Mouse (Mus musculus) liver, adult 2 months (tissue): ENCODE measurements around the gene Mtfr1l. TPM values are rescaled to one million over a fixed set of nuclear protein-coding genes. Genes with fewer than 3 reads are reported as not detected.

Source experiments
- DNase-seq: peaks from one replicate; pipeline ENCODE4 v3.0.0-alpha.2; 2011; ENCODE audit warnings: low read depth, low spot score; ENCODE audit errors: extremely low read depth
- H3K27ac ChIP-seq: fragments of 200-500 bp; replicated peaks from 2 replicates; pipeline ENCODE4 v1.5.1; 2012; ENCODE audit warnings: low read depth, mild to moderate bottlenecking, control low read depth, inconsistent platforms, low read length; ENCODE audit not compliant: insufficient read depth
- H3K27me3 ChIP-seq: fragments of 200-500 bp; 2 replicates; pipeline ENCODE4 v1.6.1; 2012; ENCODE audit warnings: mild to moderate bottlenecking, moderate library complexity, low read length, inconsistent platforms; ENCODE audit not compliant: control insufficient read depth, insufficient read depth
- H3K36me3 ChIP-seq: fragments of 200-500 bp; 2 replicates; pipeline ENCODE4 v1.6.1; 2012; ENCODE audit warnings: low read length, inconsistent platforms; ENCODE audit not compliant: control insufficient read depth, insufficient read depth
- H3K4me1 ChIP-seq: fragments of 200-500 bp; 2 replicates; pipeline ENCODE4 v1.6.1; 2011; ENCODE audit warnings: low read length; ENCODE audit not compliant: control insufficient read depth, insufficient read depth
- H3K4me3 ChIP-seq: fragments of 200-500 bp; 2 replicates; pipeline ENCODE4 v1.5.1; 2011; ENCODE audit warnings: low read depth, mild to moderate bottlenecking, control low read depth, low read length, moderate library complexity; ENCODE audit not compliant: insufficient read depth
- H3K79me2 ChIP-seq: fragments of 200-500 bp; 2 replicates; pipeline ENCODE4 v1.6.1; 2012; ENCODE audit warnings: inconsistent platforms, mild to moderate bottlenecking, low read length, moderate library complexity; ENCODE audit not compliant: control insufficient read depth, insufficient read depth
- H3K9ac ChIP-seq: fragments of 200-500 bp; 2 replicates; pipeline ENCODE4 v1.6.1; 2012; ENCODE audit warnings: low read depth, mild to moderate bottlenecking, control low read depth, inconsistent platforms, low read length
- CTCF ChIP-seq: fragments of 200-500 bp; IDR thresholded peaks from 2 replicates; pipeline ENCODE4 v1.5.1; 2011; ENCODE audit warnings: low read depth, low read length, control low read depth
- POLR2A ChIP-seq: fragments of 200-500 bp; IDR thresholded peaks from 2 replicates; pipeline ENCODE4 v1.6.1; 2011; ENCODE audit warnings: low read length, control low read depth; ENCODE audit not compliant: insufficient read depth; ENCODE audit errors: extremely low read depth
- WGBS: fragments of 180-500 bp; shearing (Covaris S2); methylation state at CpG from one replicate; pipeline ENCODE4 v1.1.7; 2018; 5-methylcytosine and 5-hydroxymethylcytosine counted together
- polyA plus RNA-seq: library from polyadenylated mRNA; depleted of rRNA; stranded (reverse); fragments of >200 nt; gene quantifications from 2 replicates; pipeline ENCODE4 v1.2.3, GENCODE M21; 2012
- total RNA-seq: library from RNA; depleted of rRNA; stranded (reverse); fragments of >200 nt; gene quantifications from 2 replicates; pipeline ENCODE4 v1.2.3, GENCODE M21; 2014

The Mtfr1l gene
- total and polyA plus RNA-seq, 2 experiments: 55.1 to 80.1 TPM

DNA sequence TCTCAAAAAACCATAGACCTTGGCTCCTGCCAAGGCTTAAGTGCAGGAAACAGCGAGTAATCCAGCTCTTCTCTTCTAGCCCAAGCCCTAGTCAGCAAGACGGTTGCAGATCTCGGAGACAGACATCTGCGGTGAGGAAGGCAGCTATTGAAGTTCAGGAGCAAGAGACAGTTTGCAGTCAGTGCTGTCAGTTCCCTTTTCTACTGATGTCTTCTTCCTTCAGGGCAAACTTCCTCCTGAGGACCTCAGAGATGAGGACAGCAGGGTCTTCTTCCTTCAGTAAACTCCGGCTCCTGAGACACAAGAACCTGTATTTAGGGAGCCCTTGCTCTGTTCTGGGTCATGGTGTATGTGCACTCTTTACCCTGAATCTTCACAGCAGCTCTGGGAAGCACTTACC lies 9.0 kb downstream of the Mtfr1l start:
- no peaks in the 10 kb centered on the region for H3K4me1 ChIP-seq
- WGBS: 77% methylated on average over 5 of the region's 5 CpGs
- no peak overlapping the region for H3K27ac ChIP-seq
- no peak for TF ChIP-seq CTCF
- TF ChIP-seq POLR2A: no peak
- no peaks in the 10 kb centered on the region for H3K79me2 ChIP-seq
- DNase-seq: no peak
- peaks cover 43% of the 10 kb centered on the region for H3K36me3 ChIP-seq
- H3K27me3 ChIP-seq: no peaks in the 10 kb centered on the region
- H3K4me3 ChIP-seq: no peak overlapping the region
- no peak overlapping the region for H3K9ac ChIP-seq

DNA sequence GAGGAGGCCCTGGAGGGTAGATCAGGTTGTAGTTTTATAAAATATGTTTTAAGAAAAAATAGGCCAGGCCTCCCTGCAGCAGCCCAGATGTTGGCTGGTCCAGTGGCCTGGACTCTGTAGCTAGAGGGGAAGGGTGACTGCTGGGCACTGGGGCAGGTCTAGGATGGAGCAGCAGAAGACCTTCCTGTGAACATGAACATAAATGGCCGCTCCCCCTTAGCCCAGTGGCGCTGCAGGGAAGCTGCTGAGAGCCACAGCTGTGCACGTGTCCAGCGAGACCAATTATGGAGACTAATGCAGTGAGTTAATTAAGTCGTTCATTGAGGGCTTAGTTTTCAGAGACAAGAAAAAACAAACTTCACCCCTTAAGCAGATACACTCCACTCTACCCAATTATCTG lies 9.4 kb downstream of the Mtfr1l start:
- no peaks in the 10 kb centered on the region for H3K27me3 ChIP-seq
- DNase-seq: no peak
- H3K9ac ChIP-seq: no peak overlapping the region
- H3K36me3 ChIP-seq: peaks cover 40% of the 10 kb centered on the region
- H3K79me2 ChIP-seq: no peaks in the 10 kb centered on the region
- no peak overlapping the region for H3K27ac ChIP-seq
- 88% methylated on average over 5 of the region's 5 CpGs for WGBS
- TF ChIP-seq POLR2A: no peak
- no peak for TF ChIP-seq CTCF
- no peaks in the 10 kb centered on the region for H3K4me1 ChIP-seq
- no peak overlapping the region for H3K4me3 ChIP-seq

DNA sequence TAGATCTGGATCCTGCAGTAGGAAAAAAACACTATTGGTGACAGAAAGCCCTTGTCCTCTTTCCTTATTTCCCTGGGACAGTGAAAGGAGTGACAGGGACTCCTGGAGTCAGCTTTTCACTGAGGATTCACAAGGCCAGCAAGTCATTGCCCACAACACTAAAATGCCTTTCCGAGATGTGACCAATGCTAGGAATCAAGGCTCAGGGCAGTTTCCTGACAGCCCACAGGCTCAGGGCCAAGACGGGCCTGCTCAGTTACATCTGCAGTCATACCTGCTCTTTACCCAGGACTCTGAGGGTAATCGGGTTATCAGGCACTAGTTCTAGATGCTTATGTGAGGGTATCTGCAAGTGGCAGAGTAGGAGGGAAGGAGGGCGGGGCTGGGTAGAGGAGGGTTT lies 11.7 kb downstream of the Mtfr1l start:
- Histone ChIP-seq H3K27me3 (no peaks in the 10 kb centered on the region), H3K27ac (no peak overlapping the region), H3K36me3 (peaks cover 19% of the 10 kb centered on the region), H3K9ac (no peak overlapping the region), H3K4me3 (no peak overlapping the region), H3K4me1 (no peaks in the 10 kb centered on the region), H3K79me2 (no peaks in the 10 kb centered on the region)
- WGBS: 93% methylated on average over 4 of the region's 4 CpGs
- DNase-seq: no peak
- TF ChIP-seq POLR2A: no peak
- TF ChIP-seq CTCF: no peak

GRCm38 (mm10) chr4:134519281-134519680 lies 15.9 kb downstream of the Mtfr1l start:
- no peaks in the 10 kb centered on the region for H3K4me1 ChIP-seq
- no peaks in the 10 kb centered on the region; the same call in 1 of the 2 replicates for H3K79me2 ChIP-seq
- no peak overlapping the region for H3K27ac ChIP-seq
- H3K36me3 ChIP-seq: no peaks in the 10 kb centered on the region
- DNase-seq: no peak
- TF ChIP-seq POLR2A (no peak), CTCF (no peak)
- H3K4me3 ChIP-seq: no peak overlapping the region
- no peak overlapping the region for H3K9ac ChIP-seq
- no peaks in the 10 kb centered on the region for H3K27me3 ChIP-seq

- H3K4me1 ChIP-seq: no peaks in the 10 kb centered on the region
- H3K36me3 ChIP-seq: no peaks in the 10 kb centered on the region
- H3K79me2 ChIP-seq: no peaks in the 10 kb centered on the region; the same call in 1 of the 2 replicates
- no peak overlapping the region for H3K4me3 ChIP-seq
- H3K27me3 ChIP-seq: no peaks in the 10 kb centered on the region
- 95% methylated on average over 4 of the region's 4 CpGs for WGBS
- H3K27ac ChIP-seq: no peak overlapping the region
- DNase-seq: no peak
- no peak overlapping the region for H3K9ac ChIP-seq
- TF ChIP-seq POLR2A (no peak), CTCF (no peak)
These were observed 16.6 kb downstream of the Mtfr1l start for GRCm38 (mm10) chr4:134518541-134518940.

DNA sequence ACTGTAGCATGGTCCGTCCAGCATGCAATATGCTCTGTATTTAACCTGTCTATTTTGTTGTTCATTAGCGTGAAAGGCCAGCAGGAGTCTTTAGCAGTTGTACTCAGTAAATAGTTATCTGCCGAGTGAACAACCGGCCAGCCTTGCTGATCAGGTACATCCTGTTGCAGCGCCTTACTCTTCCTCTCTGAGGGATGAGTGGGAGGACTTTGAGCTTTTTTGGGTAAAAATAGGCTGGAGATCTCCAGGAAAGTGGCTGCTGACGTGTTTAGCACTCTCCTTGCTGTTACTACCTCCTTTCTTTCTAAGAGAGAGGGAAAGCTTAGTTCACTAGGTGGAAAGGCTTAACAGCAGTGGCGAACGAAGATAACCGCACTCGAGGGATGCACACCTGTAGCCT lies 17.5 kb downstream of the Mtfr1l start:
- no peak for TF ChIP-seq CTCF
- no peak for TF ChIP-seq POLR2A
- 82% methylated on average over 10 of the region's 10 CpGs for WGBS
- H3K4me3 ChIP-seq: no peak overlapping the region
- H3K79me2 ChIP-seq: no peaks in the 10 kb centered on the region; the same call in 1 of the 2 replicates
- no peak for DNase-seq
- no peak overlapping the region for H3K9ac ChIP-seq
- no peaks in the 10 kb centered on the region for H3K27me3 ChIP-seq
- H3K27ac ChIP-seq: no peak overlapping the region
- no peaks in the 10 kb centered on the region for H3K36me3 ChIP-seq
- H3K4me1 ChIP-seq: no peaks in the 10 kb centered on the region

DNA sequence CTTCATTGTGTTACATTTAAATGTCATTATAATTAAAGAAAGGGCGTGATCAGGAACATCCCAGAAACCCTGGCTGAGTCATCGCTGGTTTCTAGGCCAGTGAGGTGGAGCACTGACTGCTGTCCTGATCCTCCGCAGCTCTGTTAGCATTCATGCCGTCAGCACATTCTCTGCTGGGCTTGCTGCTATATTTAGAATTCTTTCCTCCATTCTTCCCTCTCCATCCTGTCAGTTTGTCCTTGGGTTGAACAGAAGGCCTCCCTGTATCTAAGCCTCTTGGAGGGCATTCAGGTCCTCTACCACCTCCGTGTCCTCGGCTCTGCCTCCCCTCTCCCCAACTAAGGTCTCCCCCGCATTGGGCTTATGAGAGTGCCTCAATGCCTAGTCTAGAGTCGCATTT lies 18.2 kb downstream of the Mtfr1l start:
- TF ChIP-seq POLR2A (no peak), CTCF (no peak)
- no peaks in the 10 kb centered on the region for H3K4me1 ChIP-seq
- H3K27ac ChIP-seq: no peak overlapping the region
- no peaks in the 10 kb centered on the region for H3K27me3 ChIP-seq
- no peaks in the 10 kb centered on the region for H3K36me3 ChIP-seq
- H3K9ac ChIP-seq: no peak overlapping the region
- H3K79me2 ChIP-seq: no peaks in the 10 kb centered on the region; the same call in 1 of the 2 replicates
- no peak overlapping the region for H3K4me3 ChIP-seq
- 75% methylated on average over 8 of the region's 8 CpGs for WGBS
- no peak for DNase-seq
